Mouse (Mus musculus): ENCODE measurements at regions not wholly inside any gene's neighbourhood (a gene's known extent, or its start where the extent isn't known, plus 50 kb on each side); places are given as distances from the start of the nearest gene placed in this dataset.

- TF ChIP-seq POLR2A (IDR thresholded peaks at IDR 0.05; ENCODE audit: borderline replicate concordance, extremely low read depth, insufficient read depth, insufficient read length, poor library complexity, severe bottlenecking) (no peak), CTCF (IDR thresholded peaks at IDR 0.05; ENCODE audit: borderline replicate concordance, extremely low read depth, insufficient read depth, insufficient read length) (no peak)
Measured at GRCm38 (mm10) chr9:33760701-33761100, 725.0 kb upstream of the Kirrel3 start.

Measured in brain, embryonic 14.5 days (tissue).